Mouse (Mus musculus) naive thymus-derived CD4-positive, alpha-beta T cell, adult 2 months (primary cell): ENCODE measurements at regions not wholly inside any gene's neighbourhood (a gene's known extent, or its start where the extent isn't known, plus 50 kb on each side); places are given as distances from the start of the nearest gene placed in this dataset.
"Not testable (repeated sequence)": the region's sequence is repeated elsewhere in the genome, so short reads cannot be mapped to it uniquely, and the experiment has no call there.

Experiments
- DNase-seq: peaks from one replicate; pipeline ENCODE4 v3.0.0-alpha.2; 2011; ENCODE audit warnings: low read depth

DNA sequence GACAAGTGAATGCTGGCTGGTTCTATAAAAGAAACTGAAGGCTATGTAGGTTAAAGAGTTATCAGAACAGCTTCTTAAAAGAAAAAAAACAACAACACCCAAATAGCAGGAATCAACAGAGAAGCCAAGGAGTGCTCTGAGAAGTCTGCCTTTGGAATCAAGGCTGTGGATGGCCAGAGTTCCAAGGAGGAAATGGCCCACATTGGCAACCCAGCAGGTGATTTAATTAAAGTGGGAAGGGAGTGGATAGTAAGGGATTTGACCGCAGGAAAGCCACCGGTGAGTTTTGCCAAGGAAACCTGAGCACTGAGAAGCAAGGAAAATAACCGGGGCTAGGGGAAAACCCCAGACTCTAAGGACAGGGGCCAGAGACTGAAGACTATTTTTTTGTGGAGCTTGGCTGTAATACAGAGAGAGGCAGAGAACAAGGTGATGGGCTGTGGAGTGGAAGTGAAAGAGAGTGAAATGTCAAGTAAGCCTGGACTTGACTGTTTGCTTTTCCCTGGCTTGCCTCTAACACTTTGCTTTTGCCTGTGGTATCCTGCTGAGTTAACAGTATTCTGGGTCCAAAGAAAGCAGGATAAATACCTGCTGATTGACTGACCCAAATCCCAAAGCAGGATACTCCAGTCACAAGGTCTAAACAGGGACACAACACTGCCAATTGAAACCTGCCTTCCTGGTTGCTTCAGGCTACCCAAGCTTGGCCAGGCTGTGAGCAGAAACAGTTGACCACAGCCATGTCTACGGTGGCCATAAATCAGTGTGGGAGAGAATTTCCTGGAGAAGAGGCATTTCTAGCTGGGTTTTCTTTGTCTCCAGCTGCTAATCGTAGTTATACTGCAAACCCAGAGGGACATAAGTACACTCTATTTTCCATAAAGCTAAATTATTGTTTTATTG lies 125.9 kb downstream of the Arrdc3 start:
- DNase-seq: no peak

DNA sequence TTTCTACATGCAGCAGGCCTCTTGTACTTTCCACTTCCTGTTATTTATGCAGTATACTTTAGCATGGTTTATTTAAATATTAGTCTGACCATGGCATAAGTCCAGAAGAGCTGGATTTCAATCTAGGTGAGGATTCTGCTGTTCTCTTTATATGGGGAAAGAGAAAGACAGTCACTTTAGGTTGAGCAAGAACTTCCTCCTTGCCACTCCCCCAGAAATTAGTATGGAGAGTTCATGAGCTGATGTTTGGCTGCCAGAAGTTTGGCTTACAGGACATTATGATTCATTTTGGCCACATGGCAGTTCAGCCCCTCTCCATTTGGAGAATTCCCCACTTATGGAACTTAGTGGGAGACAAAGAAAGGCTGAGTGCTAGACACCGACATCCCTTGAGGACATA lies 130.8 kb downstream of the Arrdc3 start:
- no peak for DNase-seq

DNA sequence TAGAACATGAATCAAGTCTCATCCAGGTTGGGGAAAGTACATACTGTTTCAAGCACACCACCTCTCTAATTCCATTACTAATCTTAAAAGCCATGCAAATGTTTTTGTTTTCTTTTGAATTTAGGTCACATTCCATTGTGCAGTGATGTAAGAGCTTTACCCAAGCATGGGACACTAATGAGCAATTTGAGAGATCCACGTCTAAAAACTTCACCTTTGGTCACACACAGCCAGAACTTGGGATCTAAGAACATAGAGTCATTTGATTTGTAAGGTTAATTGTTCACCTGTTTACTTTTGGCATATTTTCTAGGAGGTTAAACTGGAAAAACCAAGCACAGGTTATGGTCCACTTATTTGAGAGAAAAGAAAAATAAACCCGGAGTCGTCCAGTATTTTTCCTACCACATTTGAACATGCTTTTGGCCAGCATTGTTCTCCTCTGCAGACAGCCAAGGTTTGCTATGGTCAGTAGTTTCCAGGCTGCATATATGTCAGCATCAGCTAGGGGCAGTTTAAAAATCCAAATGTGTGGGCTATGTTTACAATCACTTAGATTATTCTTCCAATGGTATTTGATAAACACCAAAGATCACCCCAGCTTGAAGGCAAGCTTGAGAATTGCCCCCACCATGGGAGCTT lies 137.0 kb downstream of the Arrdc3 start:
- DNase-seq: no peak

GRCm38 (mm10) chr13:81020811-81021210 lies 137.6 kb downstream of the Arrdc3 start:
- DNase-seq: no peak

GRCm38 (mm10) chr13:81022410-81022809 lies 139.2 kb downstream of the Arrdc3 start:
- peak; percentile 3 for DNase-seq

DNA sequence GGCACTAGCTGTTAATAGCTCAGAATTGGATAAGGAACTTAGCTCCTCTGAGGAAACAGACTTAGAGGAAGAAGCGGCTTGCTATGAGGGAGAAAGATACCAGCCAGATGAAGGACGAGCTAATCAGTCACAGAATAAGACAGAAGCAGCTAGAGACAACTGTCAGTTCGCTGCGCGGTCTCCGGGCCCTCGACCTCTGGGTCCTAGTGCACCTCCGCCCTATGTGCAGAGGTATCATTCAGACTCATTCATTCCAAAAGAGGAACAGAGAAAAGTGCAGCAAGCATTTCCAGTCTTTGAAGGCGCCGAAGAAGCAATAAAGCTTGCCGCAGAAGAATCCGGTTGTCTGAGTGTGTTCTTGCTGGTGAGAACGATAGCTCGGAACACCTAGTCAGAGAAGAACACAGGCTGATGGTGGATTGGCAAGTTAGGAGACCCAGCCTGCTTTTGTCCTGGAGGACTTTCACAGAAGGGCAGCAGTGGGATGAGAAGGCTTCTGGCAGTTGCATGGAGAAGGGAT lies 142.1 kb downstream of the Arrdc3 start:
- DNase-seq: not testable (repeated sequence)

GRCm38 (mm10) chr13:81037316-81037715 lies 154.1 kb downstream of the Arrdc3 start:
- no peak for DNase-seq

GRCm38 (mm10) chr13:81038736-81039135 lies 155.6 kb downstream of the Arrdc3 start:
- DNase-seq: no peak

GRCm38 (mm10) chr13:81040494-81040893 lies 157.3 kb downstream of the Arrdc3 start:
- DNase-seq: no peak

DNA sequence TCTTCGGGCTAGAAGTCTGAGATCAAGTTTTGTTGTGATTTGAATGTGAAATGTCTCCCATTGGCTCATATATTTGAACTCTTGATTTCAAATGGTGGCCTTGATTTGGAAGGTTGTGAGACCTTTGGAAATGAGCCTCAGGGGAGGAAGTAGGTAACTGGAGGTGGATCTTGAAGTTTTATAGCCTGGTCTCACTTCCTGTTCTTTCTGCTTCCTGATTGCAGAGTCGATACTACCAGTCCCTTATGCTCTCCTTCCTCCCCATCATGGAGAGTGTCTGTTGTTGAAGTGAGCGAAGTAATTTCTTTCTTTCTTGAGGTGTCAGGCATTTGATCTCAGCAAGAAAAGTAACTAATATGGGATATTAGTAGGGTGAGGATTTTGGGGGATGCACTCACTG lies 158.5 kb downstream of the Arrdc3 start:
- no peak for DNase-seq
